ENCODE assay signal across 20 mouse cellular contexts in genomic region chr5:118277741-118278495, GRCm38 (mm10). TPM values are rescaled to one million over a fixed set of nuclear protein-coding genes. Genes with fewer than 3 reads are reported as not detected.
A peak's percentile ranks its signal among the peaks of the same experiment; 100 is the strongest.
DNase-seq lines count a peak whose midpoint lies in the region; ATAC-seq and TF ChIP-seq lines count a peak whose summit lies in the region.
"Had no signal": no experiment of that assay in that cellular context is flagged by ENCODE, and none has a peak within 500 bp of the region (broad histone marks: within the 10 kb centered on the region; RNA-seq: fewer than 3 reads in every experiment).

No protein-coding gene starts in this region.

- no peak overlapping the region for H3K4me3 ChIP-seq in limb, embryonic 11.5 days (ENCODE audit: low read depth, low read length)
- no peak overlapping the region for H3K4me3 ChIP-seq in limb, embryonic 10.5 days
- no peak overlapping the region for H3K4me3 ChIP-seq in CH12.LX (replicated peaks in 1 of 3; ENCODE audit: low read depth in 2 of 3, low read length in 2 of 3, poor library complexity in 1 of 3)
- H3K4me3 ChIP-seq: embryonic facial prominence, embryonic 12.5 days; hindbrain, embryonic 10.5 days; left cerebral cortex, adult 2 months; limb, embryonic 13.5 days; midbrain, embryonic 15.5 days had no signal

- no peaks in the 10 kb centered on the region for H3K27me3 ChIP-seq in limb, embryonic 11.5 days (ENCODE audit: control insufficient read depth, insufficient read depth, low read length)
- H3K27me3 ChIP-seq in limb, embryonic 10.5 days (ENCODE audit: low read depth, poor library complexity, severe bottlenecking) = peaks cover 41% of the 10 kb centered on the region
- no peaks in the 10 kb centered on the region for H3K27me3 ChIP-seq in CH12.LX (replicated peaks)
- H3K27me3 ChIP-seq: midbrain, embryonic 15.5 days had no signal

- no peak for DNase-seq in limb, embryonic 11.5 days (ENCODE audit: low spot score)
- no peak for DNase-seq in limb, embryonic 10.5 days (ENCODE audit: low spot score)
- DNase-seq in A20 (ENCODE audit: low read depth, low spot score) (peak; percentile 19), CH12.LX (ENCODE audit: extremely low read depth) (no peak), WW6 (ENCODE audit: low read depth, low spot score) (peak; percentile 53)
- no peak for DNase-seq in adrenal gland, adult 8-10 months
- no peak for DNase-seq in embryo, embryonic 11 days
- DNase-seq: adrenal gland, postnatal 10 days; cerebellum, adult 18-20 months; heart, adult 11 months; lung, embryonic 14.5 days; thymus, postnatal 25 days had no signal

- no peaks in the 10 kb centered on the region for H3K36me3 ChIP-seq in limb, embryonic 11.5 days (ENCODE audit: control insufficient read depth, insufficient read depth, low read length)
- H3K36me3 ChIP-seq in limb, embryonic 10.5 days = no peaks in the 10 kb centered on the region
- H3K36me3 ChIP-seq in CH12.LX (replicated peaks in 1 of 2; ENCODE audit: control insufficient read depth in 1 of 2, insufficient read depth in 1 of 2, low read length in 1 of 2) = no peaks in the 10 kb centered on the region
- H3K36me3 ChIP-seq: embryonic facial prominence, embryonic 12.5 days; hindbrain, embryonic 10.5 days; limb, embryonic 13.5 days; midbrain, embryonic 15.5 days had no signal

- H3K4me1 ChIP-seq in limb, embryonic 11.5 days (ENCODE audit: control insufficient read depth, insufficient read depth, low read length) = peaks cover 9% of the 10 kb centered on the region
- H3K4me1 ChIP-seq in limb, embryonic 10.5 days = peaks cover 23% of the 10 kb centered on the region
- peaks cover 2 to 10% of the 10 kb centered on the region in 2 experiments; a peak in 3 of 4 replicates for H3K4me1 ChIP-seq in CH12.LX (ENCODE audit: control insufficient read depth in 1 of 2, insufficient read depth in 2 of 2)

- no peak for TF ChIP-seq POLR2A in CH12.LX (IDR thresholded peaks at IDR 0.05; ENCODE audit: low read depth, low read length)

- 0 out of 2 replicates have a peak, but pooled peaks have one; percentile 13 for ATAC-seq in limb, embryonic 11.5 days (ENCODE audit: insufficient number of reproducible peaks, low FRiP score, low TSS enrichment, low read depth)
- ATAC-seq: CD4-positive, CD25-positive, alpha-beta regulatory T cell, adult 4 months; forebrain, embryonic 16.5 days; inflammation-experienced regulatory T-cells, adult 6 months; midbrain, embryonic 15.5 days had no signal

- no peak overlapping the region for H3K4me2 ChIP-seq in limb, embryonic 11.5 days (ENCODE audit: low read depth, severe bottlenecking)
- no peak overlapping the region for H3K4me2 ChIP-seq in CH12.LX (ENCODE audit: insufficient read depth, low read depth, poor library complexity, severe bottlenecking)
- H3K4me2 ChIP-seq: embryonic facial prominence, embryonic 12.5 days; limb, embryonic 13.5 days; lung, embryonic 14.5 days; midbrain, embryonic 15.5 days had no signal

- H3K9ac ChIP-seq in limb, embryonic 11.5 days (ENCODE audit: low read length) = no peak overlapping the region
- H3K9ac ChIP-seq in CH12.LX (ENCODE audit: insufficient read depth, low read depth) = no peak overlapping the region
- H3K9ac ChIP-seq: embryonic facial prominence, embryonic 12.5 days; limb, embryonic 13.5 days; lung, embryonic 14.5 days; midbrain, embryonic 15.5 days had no signal

- H3K79me2 ChIP-seq in CH12.LX (replicated peaks; ENCODE audit: control insufficient read depth, extremely low read depth, insufficient read depth, poor library complexity, severe bottlenecking) = no peaks in the 10 kb centered on the region

- in situ Hi-C loops in CH12.LX (cut with MboI; ENCODE audit: low pct_ligation_motif_present, low pct_unique_long_range_greater_than_20kb, low sequenced_read_pairs) = no loop called here

- WGBS in limb, embryonic 11.5 days = 89% methylated on average over 18 of the region's 18 CpGs
- WGBS in limb, embryonic 10.5 days = 91% methylated on average over 18 of the region's 18 CpGs

- no peak for TF ChIP-seq RAD21 in CH12.LX (IDR thresholded peaks at IDR 0.05; ENCODE audit: low read depth, low read length)

- TF ChIP-seq EP300 in CH12.LX (IDR thresholded peaks at IDR 0.05; ENCODE audit: low read length) = no peak

- H3K9me3 ChIP-seq in limb, embryonic 11.5 days (ENCODE audit: control insufficient read depth, low read length) = no peaks in the 10 kb centered on the region
- H3K9me3 ChIP-seq in limb, embryonic 10.5 days (replicated peaks) = no peaks in the 10 kb centered on the region
- peaks cover 5% of the 10 kb centered on the region for H3K9me3 ChIP-seq in CH12.LX (replicated peaks; ENCODE audit: low read length)
- H3K9me3 ChIP-seq: embryonic facial prominence, embryonic 12.5 days; midbrain, embryonic 15.5 days had no signal

- H3K27ac ChIP-seq in limb, embryonic 11.5 days (replicated peaks; ENCODE audit: low read depth, low read length) = no peak overlapping the region
- no peak overlapping the region for H3K27ac ChIP-seq in limb, embryonic 10.5 days
- H3K27ac ChIP-seq in CH12.LX (ENCODE audit: insufficient read depth, low read depth) = no peak overlapping the region
- H3K27ac ChIP-seq: embryonic facial prominence, embryonic 12.5 days; hindbrain, embryonic 10.5 days; left cerebral cortex, adult 2 months; limb, embryonic 13.5 days; midbrain, embryonic 15.5 days had no signal

- dilution Hi-C loops in CH12.LX (cut with MboI; ENCODE audit: extremely low pct_ligation_motif_present, extremely low pct_unique_long_range_greater_than_20kb, low sequenced_read_pairs) = no loop called here

- peak in 1 of 2 experiments; percentile 34; a peak in 2 of 4 replicates for TF ChIP-seq CTCF in CH12.LX (conservative IDR thresholded peaks at IDR 0.05 in 1 of 2, IDR thresholded peaks at IDR 0.05 in 1 of 2; ENCODE audit: low read depth in 2 of 2, low read length in 2 of 2)

TF ChIP-seq in CH12.LX, 34 proteins besides CTCF, POLR2A, EP300 and RAD21:
- TF ChIP-seq PAX5 (IDR thresholded peaks at IDR 0.05; ENCODE audit: low read length) = no peak
- peak; percentile 17; the same call in 1 of the 2 replicates for TF ChIP-seq SMC3 (IDR thresholded peaks at IDR 0.05; ENCODE audit: low read depth, low read length)

RNA-seq across cellular contexts. Expression of gene 2410131K14Rik, which starts 32.9 kb away (rescaled TPM):
- 12.5 and 13.8 TPM in 2 replicates for polyA plus RNA-seq in limb, embryonic 11.5 days (2014; fragmentation: Nextera tagmentation; extraction: Ambion mirVana)
- polyA plus RNA-seq in limb, embryonic 10.5 days (2016; fragmentation: Nextera tagmentation; extraction: Ambion mirVana) = 13.7 and 14.3 TPM in 2 replicates
- total RNA-seq in CH12.LX (2012; rRNA removed) = 9.7 and 9.8 TPM in 2 replicates
- total RNA-seq in CH12.LX (2014; rRNA removed) = 6.9 and 7.8 TPM in 2 replicates
- 8.9 and 9.2 TPM in 2 replicates for polyA plus RNA-seq in CH12.LX (2012; ENCODE audit: insufficient read length, low read depth)
- total RNA-seq in adrenal gland, adult 8-10 months (2022) = 1 to 10 TPM; 7.9 to 10.0 (median 8.8) TPM

RNA-seq across cellular contexts. Expression of gene Rnft2, which starts 33.0 kb away (rescaled TPM):
- 4.0 and 5.3 TPM in 2 replicates for polyA plus RNA-seq in limb, embryonic 11.5 days (2014; fragmentation: Nextera tagmentation; extraction: Ambion mirVana)
- polyA plus RNA-seq in limb, embryonic 10.5 days (2016; fragmentation: Nextera tagmentation; extraction: Ambion mirVana) = 4.9 and 5.5 TPM in 2 replicates
- total RNA-seq in CH12.LX (2012; rRNA removed) (2.6 and 3.4 TPM in 2 replicates), CH12.LX (2014; rRNA removed) (0.74 and 1.6 TPM in 2 replicates)
- 4.2 and 5.1 TPM in 2 replicates for polyA plus RNA-seq in CH12.LX (2012; ENCODE audit: insufficient read length, low read depth)
- 10 to 100 TPM in 1 of 4 experiments, 1 to 10 TPM in 3; 4.3 to 13.9 (median 7.0) TPM for total RNA-seq in adrenal gland, adult 8-10 months (2022)
- polyA plus RNA-seq: CD4-positive, CD25-positive, alpha-beta regulatory T cell, adult 4 months; inflammation-experienced regulatory T-cells, adult 6 months had no signal

Comparison
In these comparisons a context has a peak if more than half of its experiments do, and no peak if none do; other contexts are left out.
1. DNase-seq: peak in A20 (single experiment) and WW6 (single experiment); none in limb, embryonic 11.5 days (single experiment), limb, embryonic 10.5 days (single experiment), CH12.LX (single experiment), adrenal gland, adult 8-10 months (single experiment) and embryo, embryonic 11 days (single experiment).